Mouse (Mus musculus) limb, embryonic 10.5 days (tissue): Measurements from ENCODE around the gene Gas2l3. TPM values are rescaled to one million over a fixed set of nuclear protein-coding genes. Genes with fewer than 3 reads are reported as not detected.

Source experiments
- polyA plus RNA-seq: library from polyadenylated mRNA; unstranded; fragments of >200 nt; fragmentation: Nextera tagmentation; extraction: Ambion mirVana; gene quantifications from 2 replicates; pipeline ENCODE4 v1.2.1, GENCODE M21; 2016

The Gas2l3 gene
- polyA plus RNA-seq, 1 experiment from 2014 or later = 13.8 TPM

Other genes with a start within 250 kb of the Gas2l3 start
- 1.1 and 1.2 TPM in 2 replicates for gene Ano4, start 99.2 kb downstream of the Gas2l3 start, polyA plus RNA-seq
- gene Nr1h4, start 89.6 kb upstream of the Gas2l3 start, polyA plus RNA-seq = not detected in 2 replicates
- not detected in 2 replicates for gene Slc17a8, start 177.3 kb upstream of the Gas2l3 start, polyA plus RNA-seq
- gene Scyl2, start 242.3 kb upstream of the Gas2l3 start, polyA plus RNA-seq = 6.6 and 9.0 TPM in 2 replicates